In the genomic region with DNA sequence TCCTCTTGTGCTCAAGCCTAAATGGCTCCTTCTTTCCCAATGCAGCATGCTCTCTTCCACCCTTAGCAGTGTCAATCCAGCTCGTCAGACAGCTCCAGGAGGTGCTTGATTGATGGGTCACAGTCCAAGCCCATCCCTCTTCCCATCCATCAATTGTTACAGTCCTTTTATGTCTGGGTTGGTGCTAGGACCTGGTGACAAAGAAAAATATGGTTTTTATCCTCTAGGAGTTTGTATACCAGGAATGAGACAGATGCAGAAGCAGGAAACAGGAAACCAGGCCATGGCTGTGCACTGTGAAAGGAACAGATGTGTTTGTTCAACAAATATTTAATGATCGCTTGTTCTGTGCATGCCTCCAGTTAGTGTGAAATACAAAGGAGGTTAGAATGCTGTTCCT, we compare ENCODE assay signal across 9 mouse cellular contexts. TPM values are rescaled to one million over a fixed set of nuclear protein-coding genes. Genes with fewer than 3 reads are reported as not detected.
DNase-seq lines count a peak whose midpoint lies in the region; ATAC-seq and TF ChIP-seq lines count a peak whose summit lies in the region.
"Had no signal": no experiment of that assay in that cellular context is flagged by ENCODE, and none has a peak within 500 bp of the region (broad histone marks: within the 10 kb centered on the region; RNA-seq: fewer than 3 reads in every experiment).

No protein-coding gene starts in this region.

- H3K36me3 ChIP-seq in lung, embryonic 14.5 days (ENCODE audit: insufficient read depth) = no peaks in the 10 kb centered on the region

- no peak overlapping the region for H3K27ac ChIP-seq in lung, embryonic 14.5 days (ENCODE audit: low read depth)

- H3K4me2 ChIP-seq in lung, embryonic 14.5 days = no peak overlapping the region

- no peak overlapping the region for H3K4me3 ChIP-seq in lung, embryonic 14.5 days (ENCODE audit: low read depth, low read length)

- H3K4me1 ChIP-seq in lung, embryonic 14.5 days (ENCODE audit: insufficient read depth) = no peaks in the 10 kb centered on the region

- intact Hi-C loops in left cerebral cortex, postnatal 4 days (cut with DNase I) = no loop called here

- no peak overlapping the region for H3K9ac ChIP-seq in lung, embryonic 14.5 days

- no peaks in the 10 kb centered on the region for H3K9me3 ChIP-seq in lung, embryonic 14.5 days (ENCODE audit: low read depth, low read length)

- no peaks in the 10 kb centered on the region for H3K27me3 ChIP-seq in lung, embryonic 14.5 days (ENCODE audit: insufficient read depth, low read length)

- peak; percentile 32 for DNase-seq in embryo, embryonic 10 days (ENCODE audit: low spot score)
- DNase-seq in embryo, embryonic 10.5 days (ENCODE audit: low spot score) = no peak
- DNase-seq in lung, embryonic 14.5 days = peak; percentile 49
- no peak for DNase-seq in lung, postnatal 10 days
- DNase-seq in hindlimb bud, embryonic 11.5 days (ENCODE audit: extremely low spot score, low read depth, low spot score) = peak; percentile 24
- DNase-seq in naive thymus-derived CD4-positive, alpha-beta T cell, adult 2 months (ENCODE audit: low read depth) = peak; percentile 18
- DNase-seq in right cerebral cortex, postnatal 25 days = no peak
- DNase-seq in left cerebral cortex, postnatal 4 days = no peak

- TF ChIP-seq CTCF in lung, embryonic 14.5 days (IDR thresholded peaks at IDR 0.05; ENCODE audit: low read depth) = no peak

- peak; percentile 83 for ATAC-seq in lung, embryonic 14.5 days (ENCODE audit: insufficient read depth)

- WGBS in lung, embryonic 14.5 days = 19% methylated on average over 2 of the region's 2 CpGs

RNA-seq across cellular contexts. Expression of a gene that starts 4.4 kb away (rescaled TPM):
- polyA plus RNA-seq in lung, embryonic 14.5 days (2014; fragmentation: Nextera tagmentation; extraction: Ambion mirVana) = 0.09 and 0.16 TPM in 2 replicates
- not detected for total RNA-seq in left cerebral cortex, postnatal 4 days (2021)
- total RNA-seq: common myeloid progenitor, adult 5-6 weeks had no signal

Comparison
In these comparisons a context has a peak if more than half of its experiments do, and no peak if none do; other contexts are left out.
1. DNase-seq: peak in embryo, embryonic 10 days (single experiment), lung, embryonic 14.5 days (single experiment), hindlimb bud, embryonic 11.5 days (single experiment) and naive thymus-derived CD4-positive, alpha-beta T cell, adult 2 months (single experiment); none in embryo, embryonic 10.5 days (single experiment), lung, postnatal 10 days (single experiment), right cerebral cortex, postnatal 25 days (single experiment) and left cerebral cortex, postnatal 4 days (single experiment).